Mouse (Mus musculus) midbrain, postnatal 0 days (tissue): Measurements from ENCODE around the gene Irs1. TPM values are rescaled to one million over a fixed set of nuclear protein-coding genes. Genes with fewer than 3 reads are reported as not detected.

Experiments used
- ATAC-seq: fragments of 200-750 bp; cut with Nextera tagmentation; 2 replicates; pipeline ENCODE4 v1.8.0; 2017; ENCODE audit warnings: moderate number of reproducible peaks, mild to moderate bottlenecking, moderate TSS enrichment, moderate library complexity; ENCODE audit not compliant: low FRiP score
- DNase-seq: peaks from one replicate; pipeline ENCODE4 v3.0.0-alpha.2; 2015; ENCODE audit warnings: low spot score
- H3K27ac ChIP-seq: fragments of 300-500 bp; sonication (generic); 2 replicates; pipeline ENCODE4 v1.5.1; 2014; ENCODE audit warnings: low read depth, mild to moderate bottlenecking, low read length, mixed read lengths
- H3K27me3 ChIP-seq: fragments of 300-500 bp; sonication (generic); 2 replicates; pipeline ENCODE4 v1.6.1; 2014; ENCODE audit warnings: low read length, control low read depth, mixed read lengths; ENCODE audit not compliant: insufficient read depth
- H3K36me3 ChIP-seq: fragments of 300-500 bp; sonication (generic); 2 replicates; pipeline ENCODE4 v1.6.1; 2014; ENCODE audit warnings: low read length, control low read depth, mixed read lengths; ENCODE audit not compliant: insufficient read depth
- H3K4me1 ChIP-seq: fragments of 300-500 bp; sonication (generic); 2 replicates; pipeline ENCODE4 v1.6.1; 2014; ENCODE audit warnings: mild to moderate bottlenecking, control low read depth, antibody characterized with exemption, low read length, mixed read lengths; ENCODE audit not compliant: insufficient read depth
- H3K4me2 ChIP-seq: fragments of 300-500 bp; sonication (generic); 2 replicates; pipeline ENCODE4 v1.6.1; 2014; ENCODE audit warnings: low read depth, mild to moderate bottlenecking, low read length, mixed read lengths; ENCODE audit not compliant: poor library complexity, severe bottlenecking
- H3K4me3 ChIP-seq: fragments of 300-500 bp; sonication (generic); 2 replicates; pipeline ENCODE4 v1.5.1; 2014; ENCODE audit warnings: low read depth, mild to moderate bottlenecking, low read length, moderate library complexity
- H3K9ac ChIP-seq: fragments of 300-500 bp; sonication (generic); replicated peaks from 2 replicates; pipeline ENCODE4 v1.6.1; 2014; ENCODE audit warnings: mild to moderate bottlenecking, low read length, moderate library complexity, mixed read lengths; ENCODE audit not compliant: poor library complexity, severe bottlenecking
- H3K9me3 ChIP-seq: fragments of 300-500 bp; sonication (generic); 2 replicates; pipeline ENCODE4 v1.6.1; 2016; ENCODE audit warnings: low read length, control low read depth
- CTCF ChIP-seq: IDR thresholded peaks from 2 replicates; pipeline ENCODE4 v1.5.1; 2016; ENCODE audit warnings: antibody characterized with exemption, mild to moderate bottlenecking
- WGBS: fragments of 180-500 bp; shearing (Covaris S2); extraction: QIAGEN DNeasy Blood & Tissue Kit; methylation state at CpG from one replicate; pipeline ENCODE4 v1.1.7; 2014; 5-methylcytosine and 5-hydroxymethylcytosine counted together
- polyA plus RNA-seq: library from polyadenylated mRNA; unstranded; fragments of >200 nt; fragmentation: Nextera tagmentation; extraction: Ambion mirVana; gene quantifications from 2 replicates; pipeline ENCODE4 v1.2.1, GENCODE M21; 2015
- total RNA-seq: library from RNA; depleted of rRNA; stranded (reverse); fragments of >200 nt; gene quantifications from 2 replicates; pipeline ENCODE4 v1.2.3, GENCODE M21; 2014

Irs1 gene
- total and polyA plus RNA-seq, 2 experiments from 2014 or later: 5.0 to 61.2 TPM

DNA sequence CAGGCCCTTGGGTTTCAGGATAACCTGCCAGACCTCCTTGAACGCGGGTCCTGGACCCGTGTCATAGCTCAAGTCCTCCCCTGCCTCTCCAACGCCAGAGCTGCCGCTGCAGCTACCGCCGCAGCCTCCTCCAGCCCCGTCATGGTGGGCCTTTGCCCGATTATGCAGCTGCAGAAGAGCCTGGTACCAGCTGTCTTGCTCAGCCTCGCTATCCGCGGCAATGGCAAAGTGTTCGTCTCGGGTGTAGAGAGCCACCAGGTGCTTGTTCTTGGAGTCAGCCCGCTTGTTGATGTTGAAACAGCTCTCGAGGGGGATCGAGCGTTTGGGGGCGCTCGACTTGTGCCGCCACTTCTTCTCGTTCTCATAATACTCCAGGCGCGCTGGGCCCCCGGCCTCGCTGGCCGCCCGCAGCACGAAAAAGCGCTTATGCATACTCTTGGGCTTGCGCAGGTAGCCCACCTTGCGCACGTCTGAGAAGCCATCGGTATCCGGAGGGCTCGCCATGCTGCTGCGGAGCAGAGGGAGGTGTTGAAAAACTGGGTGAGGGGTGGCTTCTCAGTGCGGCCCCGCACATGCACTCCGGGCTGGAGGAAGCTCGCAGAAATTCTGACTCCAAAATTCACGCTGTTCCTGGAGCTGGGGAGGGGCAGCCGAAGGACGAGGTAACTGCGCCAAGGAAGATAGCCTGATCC lies 1.1 kb downstream of the Irs1 start:
- peak; percentile 2; the same call in 1 of the 2 replicates for ATAC-seq
- TF ChIP-seq CTCF: peak; percentile 57
- Histone ChIP-seq H3K27ac (peak overlapping the region; percentile 90), H3K4me1 (peaks cover 18% of the 10 kb centered on the region; the same call in 1 of the 2 replicates), H3K27me3 (no peaks in the 10 kb centered on the region), H3K9me3 (no peaks in the 10 kb centered on the region), H3K4me2 (peak overlapping the region; percentile 73), H3K36me3 (no peaks in the 10 kb centered on the region), H3K9ac (peak overlapping the region; percentile 77), H3K4me3 (peak overlapping the region; percentile 61)
- under 1% methylated on average over 45 of the region's 45 CpGs for WGBS
- peak; percentile 83 for DNase-seq

- WGBS: 70% methylated on average over 35 of the region's 35 CpGs
- ATAC-seq: no peak
- H3K4me1 ChIP-seq: peaks cover 18% of the 10 kb centered on the region; the same call in 1 of the 2 replicates
These were observed 1.9 kb downstream of the Irs1 start for GRCm38 (mm10) chr1:82289116-82289989.

GRCm38 (mm10) chr1:82288421-82288990 lies 2.7 kb downstream of the Irs1 start:
- ATAC-seq (no peak), DNase-seq (peak; percentile 27)

More at GRCm38 (mm10) chr1:82289116-82289989, 1.9 kb downstream of the Irs1 start:
- H3K4me2 ChIP-seq: peak overlapping the region; percentile 73
- peak overlapping the region; percentile 61 for H3K4me3 ChIP-seq
- peak; percentile 41 for DNase-seq
- H3K27me3 ChIP-seq: no peaks in the 10 kb centered on the region
- TF ChIP-seq CTCF: no peak
- H3K9ac ChIP-seq: peak overlapping the region; percentile 77
- peak overlapping the region; percentile 90 for H3K27ac ChIP-seq
- H3K36me3 ChIP-seq: no peaks in the 10 kb centered on the region
- H3K9me3 ChIP-seq: no peaks in the 10 kb centered on the region

DNA sequence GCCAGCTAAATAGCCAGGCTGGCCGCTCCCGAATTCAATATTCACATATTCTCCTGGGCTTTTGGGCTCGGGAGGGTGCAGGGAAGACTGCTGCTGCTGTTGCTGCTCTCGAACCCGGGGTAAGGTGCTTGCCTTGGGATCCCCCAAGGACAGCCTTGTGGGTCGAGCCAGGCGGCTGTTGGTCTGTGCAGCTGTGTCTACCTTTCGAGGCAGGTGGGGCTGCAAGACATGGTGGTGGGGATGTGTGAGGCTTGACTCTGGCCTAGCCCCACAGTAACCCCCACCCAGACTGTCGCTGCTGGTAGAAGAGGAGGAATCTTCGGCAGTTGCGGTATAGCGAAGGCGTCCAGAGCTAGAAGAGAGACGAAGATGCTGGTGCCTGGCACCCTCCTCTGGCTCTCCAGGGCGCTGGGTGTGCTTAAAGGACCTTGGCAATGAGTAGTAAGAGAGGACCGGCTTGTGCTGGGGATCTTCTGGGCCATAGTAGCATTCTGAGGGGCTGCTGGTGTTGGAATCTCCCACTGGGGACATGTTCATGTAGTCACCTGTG lies 3.4 kb downstream of the Irs1 start:
- Histone ChIP-seq H3K9me3 (no peaks in the 10 kb centered on the region), H3K4me1 (peaks cover 18% of the 10 kb centered on the region; the same call in 1 of the 2 replicates), H3K36me3 (no peaks in the 10 kb centered on the region), H3K27ac (no peak overlapping the region), H3K27me3 (no peaks in the 10 kb centered on the region), H3K4me2 (peak overlapping the region; percentile 73), H3K9ac (no peak overlapping the region), H3K4me3 (peak overlapping the region; percentile 47)
- ATAC-seq (no peak), DNase-seq (no peak)
- no peak for TF ChIP-seq CTCF
- 95% methylated on average over 16 of the region's 16 CpGs for WGBS

More at GRCm38 (mm10) chr1:82288421-82288990, 2.7 kb downstream of the Irs1 start:
- peak; percentile 37 for TF ChIP-seq CTCF
- Histone ChIP-seq H3K4me2 (peak overlapping the region; percentile 73), H3K4me1 (peaks cover 18% of the 10 kb centered on the region; the same call in 1 of the 2 replicates), H3K27ac (no peak overlapping the region), H3K36me3 (no peaks in the 10 kb centered on the region), H3K9me3 (no peaks in the 10 kb centered on the region), H3K4me3 (peak overlapping the region; percentile 61; the same call in 1 of the 2 replicates), H3K27me3 (no peaks in the 10 kb centered on the region), H3K9ac (no peak overlapping the region)
- WGBS: 91% methylated on average over 18 of the region's 18 CpGs

DNA sequence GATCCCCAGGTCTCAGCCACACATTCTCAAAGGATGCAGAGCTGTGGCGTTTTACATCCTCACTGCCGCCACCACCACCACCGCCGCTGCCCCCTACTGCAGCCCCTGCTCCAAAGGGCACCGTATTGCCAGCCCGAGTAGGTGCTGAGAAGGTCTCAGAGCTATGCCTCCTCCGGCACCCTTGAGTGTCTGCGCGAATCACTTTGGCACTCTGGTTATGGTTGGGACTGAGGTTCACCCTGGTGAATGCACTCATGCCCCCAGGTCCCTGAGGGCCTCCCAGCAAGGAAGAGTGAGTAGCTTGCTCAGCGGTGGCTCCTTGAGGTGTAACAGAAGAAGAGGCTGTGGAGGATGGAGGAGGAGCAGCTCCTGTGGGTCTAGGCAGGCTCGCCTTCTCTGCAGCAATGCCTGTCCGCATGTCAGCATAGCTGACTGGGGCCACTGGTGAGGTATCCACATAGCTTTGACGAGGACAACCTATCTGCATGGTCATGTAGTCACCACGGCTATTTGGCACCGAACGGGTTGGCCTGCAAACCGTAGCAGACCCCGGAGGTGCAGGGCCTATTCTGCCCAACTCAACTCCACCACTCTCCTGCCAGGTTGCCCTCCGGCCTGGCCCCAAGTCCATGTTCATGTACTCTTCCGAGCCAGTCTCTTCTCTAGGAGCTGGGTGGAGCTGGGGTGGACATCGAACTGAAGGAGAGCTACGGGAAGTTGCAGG lies 4.0 kb downstream of the Irs1 start:
- no peaks in the 10 kb centered on the region for H3K9me3 ChIP-seq
- no peak for ATAC-seq
- no peak for TF ChIP-seq CTCF
- H3K36me3 ChIP-seq: no peaks in the 10 kb centered on the region
- H3K4me3 ChIP-seq: peak overlapping the region; percentile 47
- peak overlapping the region; percentile 73 for H3K4me2 ChIP-seq
- peaks cover 18% of the 10 kb centered on the region; the same call in 1 of the 2 replicates for H3K4me1 ChIP-seq
- no peaks in the 10 kb centered on the region for H3K27me3 ChIP-seq
- no peak for DNase-seq
- WGBS: 64% methylated on average over 22 of the region's 22 CpGs
- no peak overlapping the region for H3K27ac ChIP-seq
- H3K9ac ChIP-seq: peak overlapping the region; percentile 55
